Mouse (Mus musculus) CD4-positive, CD25-positive, alpha-beta regulatory T cell, adult 4 months (primary cell): ENCODE results near the gene Rfc5. TPM values are rescaled to one million over a fixed set of nuclear protein-coding genes. Genes with fewer than 3 reads are reported as not detected.
"Not testable (repeated sequence)": the region's sequence is repeated elsewhere in the genome, so short reads cannot be mapped to it uniquely, and the experiment has no call there.

Source experiments
- ATAC-seq: one replicate; pipeline ENCODE4 v1.8.0; 2017
- polyA plus RNA-seq, 2 experiments: library from polyadenylated mRNA; unstranded; fragments of 100-300 nt; shearing (Covaris generic); gene quantifications; one replicate each; pipeline ENCODE4 v1.2.1; 2017

The Rfc5 gene
- polyA plus RNA-seq, 2 experiments from 2014 or later: 20.4 to 22.9 TPM

DNA sequence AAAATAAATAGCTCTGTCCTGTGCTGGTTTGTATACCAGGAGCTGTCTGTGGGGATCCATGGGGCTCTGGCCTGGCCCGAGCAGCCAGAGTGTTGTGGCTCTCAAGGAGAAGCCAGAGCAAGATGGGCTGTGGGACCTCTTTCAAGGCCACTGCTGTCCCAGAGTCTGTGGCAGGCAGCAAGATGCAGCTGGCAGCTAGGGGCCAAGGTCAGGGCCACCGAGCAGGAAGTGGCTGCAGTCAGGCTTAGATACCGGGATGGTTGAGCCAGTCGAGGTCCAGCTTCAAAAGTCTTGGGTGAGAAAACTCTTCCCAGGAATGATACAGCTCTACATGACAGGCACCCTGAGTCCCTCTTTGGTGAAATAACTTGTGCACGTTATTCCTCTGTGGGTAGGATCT, 41.8 kb downstream of the Rfc5 start:
- ATAC-seq: no peak

- no peak for ATAC-seq
These were observed 42.6 kb downstream of the Rfc5 start for GRCm38 (mm10) chr5:117346281-117346680.

GRCm38 (mm10) chr5:117345432-117345976, 43.3 kb downstream of the Rfc5 start:
- no peak for ATAC-seq

DNA sequence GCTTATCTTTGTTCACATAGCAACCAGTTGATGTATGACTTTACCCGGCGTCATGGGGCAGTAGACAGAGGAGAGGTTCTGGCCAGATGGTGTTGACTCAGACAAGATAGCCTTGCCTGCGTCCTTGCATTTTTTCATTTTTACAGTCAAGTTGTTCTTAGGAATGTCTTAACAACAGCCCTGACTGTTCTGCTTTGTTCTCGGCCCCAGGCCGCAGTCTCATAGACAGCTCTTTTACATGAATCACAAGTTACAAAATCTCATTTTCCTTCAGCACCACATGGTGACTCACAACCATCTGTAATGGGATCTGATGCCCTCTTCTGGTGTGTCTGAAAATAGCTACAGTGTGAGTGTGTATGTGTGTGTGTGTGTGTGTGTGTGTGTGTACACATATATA, 44.4 kb downstream of the Rfc5 start:
- ATAC-seq: not testable (repeated sequence)

DNA sequence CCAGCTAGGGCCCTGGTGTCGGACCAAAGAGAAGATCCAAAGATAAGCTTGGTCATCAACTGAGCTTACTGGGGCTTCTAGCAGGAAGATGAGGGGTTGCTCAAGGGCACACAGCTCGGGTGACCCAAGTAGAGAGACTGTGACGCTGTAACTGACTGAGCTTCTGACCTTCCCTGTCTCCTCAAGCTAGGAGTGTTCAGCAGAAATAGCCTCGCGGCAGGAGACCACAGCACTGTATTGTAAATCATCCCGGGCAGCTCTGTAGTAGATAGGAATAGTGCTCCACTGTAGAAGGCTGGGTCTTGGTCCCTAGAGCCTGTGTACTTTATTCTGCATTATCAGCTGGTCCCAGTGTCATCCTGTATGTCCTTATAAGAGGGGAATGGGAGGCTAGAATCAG, 47.0 kb downstream of the Rfc5 start:
- ATAC-seq: no peak

GRCm38 (mm10) chr5:117340081-117340480, 48.8 kb downstream of the Rfc5 start:
- no peak for ATAC-seq

GRCm38 (mm10) chr5:117338503-117338902, 50.3 kb downstream of the Rfc5 start:
- no peak for ATAC-seq

- no peak for ATAC-seq
These were observed 50.8 kb downstream of the Rfc5 start for GRCm38 (mm10) chr5:117337999-117338398.

DNA sequence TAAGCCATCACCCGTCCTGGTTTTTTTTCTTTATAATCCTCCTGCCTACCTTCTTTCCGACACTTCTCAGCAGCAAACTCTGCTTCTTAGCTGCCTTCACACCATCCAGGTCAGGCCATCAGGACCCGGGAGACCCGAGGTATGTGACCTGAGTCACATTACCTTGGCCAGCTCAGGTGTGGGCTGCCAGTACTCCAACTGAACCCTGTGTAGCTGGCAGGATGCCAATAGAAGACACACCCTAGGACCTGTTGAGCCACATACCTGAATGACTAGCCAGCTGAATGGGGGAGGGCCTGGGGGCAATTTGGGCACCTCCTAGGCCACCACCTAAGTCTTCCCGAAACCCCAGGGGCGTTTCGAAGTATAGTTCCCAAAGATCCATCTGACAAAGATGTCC, 58.4 kb downstream of the Rfc5 start:
- no peak for ATAC-seq

Other genes starting within 250 kb of the Rfc5 start
- gene Pebp1, start 101.4 kb downstream of the Rfc5 start, polyA plus RNA-seq: 100 to 1,000 TPM; 133 to 140 TPM
- gene Vsig10, start 70.0 kb downstream of the Rfc5 start, polyA plus RNA-seq: 1 to 10 TPM; 5.5 to 8.3 TPM
- gene Wsb2, start 31.7 kb downstream of the Rfc5 start, polyA plus RNA-seq: 10 to 100 TPM in 1 of 2 experiments, 1 to 10 TPM in 1; 8.2 to 16.3 TPM
- gene Ksr2, start 25.0 kb upstream of the Rfc5 start, polyA plus RNA-seq: under 1 TPM; 0.79 to 0.99 TPM